Mouse (Mus musculus) ES-E14 (cell line): ENCODE results near the gene Fes. TPM values are rescaled to one million over a fixed set of nuclear protein-coding genes. Genes with fewer than 3 reads are reported as not detected.

Source experiments
- DNase-seq: peaks from one replicate; pipeline ENCODE4 v3.0.0-alpha.2; 2013; ENCODE audit warnings: low read depth, low spot score
- H3K27ac ChIP-seq: 2 replicates; pipeline ENCODE4 v1.5.1; 2012; ENCODE audit warnings: low read depth, mild to moderate bottlenecking, low read length, moderate library complexity, mixed read lengths; ENCODE audit not compliant: poor library complexity, insufficient read depth, severe bottlenecking
- H3K36me3 ChIP-seq: 2 replicates; pipeline ENCODE4 v1.6.1; 2012; ENCODE audit warnings: mild to moderate bottlenecking, low read length, moderate library complexity, mixed read lengths; ENCODE audit not compliant: control insufficient read depth, poor library complexity, insufficient read depth, severe bottlenecking
- H3K4me1 ChIP-seq, 2 experiments: fragments of 150-350 bp in 1 of 2; sonication (generic) in 1 of 2; 2 replicates each; pipeline ENCODE4 v1.6.1; 2012; ENCODE audit warnings: low read length in 2 of 2, mild to moderate bottlenecking in 1 of 2, mixed read lengths in 1 of 2; ENCODE audit not compliant: control insufficient read depth in 2 of 2, insufficient read depth in 2 of 2, poor library complexity in 1 of 2
- H3K4me3 ChIP-seq, 2 experiments: fragments of 150-350 bp in 1 of 2; sonication (generic) in 1 of 2; 2 replicates each; pipeline ENCODE4 v1.5.1; 2012; ENCODE audit warnings: low read length in 2 of 2, low read depth in 1 of 2, mild to moderate bottlenecking in 1 of 2, mixed read lengths in 1 of 2; ENCODE audit not compliant: insufficient read depth in 1 of 2, poor library complexity in 1 of 2, severe bottlenecking in 1 of 2
- H3K9ac ChIP-seq: 2 replicates; pipeline ENCODE4 v1.6.1; 2012; ENCODE audit warnings: low read depth, mild to moderate bottlenecking, low read length, mixed read lengths; ENCODE audit not compliant: poor library complexity, insufficient read depth, severe bottlenecking
- H3K9me3 ChIP-seq: fragments of 150-350 bp; sonication (generic); 2 replicates; pipeline ENCODE4 v1.6.1; 2012; ENCODE audit warnings: low read depth, mild to moderate bottlenecking, low read length; ENCODE audit not compliant: control insufficient read depth, insufficient read depth
- CHD2 ChIP-seq: IDR thresholded peaks from 2 replicates; pipeline ENCODE4 v1.6.1; 2014; ENCODE audit warnings: mild to moderate bottlenecking, low read depth, low read length, inconsistent platforms
- HCFC1 ChIP-seq: IDR thresholded peaks from 2 replicates; pipeline ENCODE4 v1.6.1; 2012; ENCODE audit warnings: low read length, inconsistent platforms, borderline replicate concordance; ENCODE audit not compliant: insufficient read depth
- MAFK ChIP-seq: IDR thresholded peaks from 2 replicates; pipeline ENCODE4 v1.6.1; 2014; ENCODE audit warnings: mild to moderate bottlenecking, low read depth, low read length, inconsistent platforms; ENCODE audit not compliant: insufficient read depth
- ZC3H11A ChIP-seq: IDR thresholded peaks from 2 replicates; pipeline ENCODE4 v1.6.1; 2012; ENCODE audit warnings: low read depth, mild to moderate bottlenecking, inconsistent platforms, low read length, borderline replicate concordance
- ZNF384 ChIP-seq: IDR thresholded peaks from 2 replicates; pipeline ENCODE4 v1.6.1; 2012; ENCODE audit warnings: low read depth, low read length, inconsistent platforms
- in situ Hi-C, 2 experiments: fragments of 600-800 bp; cut with MboI; formaldehyde crosslinking; loops; one replicate each; pipeline ENCODE4 v1.15.1; 2025; ENCODE audit warnings: low sequenced_read_pairs in 2 of 2, inconsistent platforms in 1 of 2; ENCODE audit not compliant: unreplicated experiment in 2 of 2
- total RNA-seq: library from RNA; depleted of rRNA; stranded (reverse); fragments of 300-350 nt; gene quantifications from 2 replicates; pipeline ENCODE4 v1.2.3, GENCODE M21; 2012

Gene Fes
- total RNA-seq, 1 experiment, result 4.5 TPM

GRCm38 (mm10) chr7:80377471-80377870 lies 10.3 kb downstream of the Fes start:
- in situ Hi-C loops, result loop anchor here (5.0 to 25.0 kb wide), 2 partner anchors 210 to 235 kb away; no protein-coding TSS in a partner anchor
- H3K4me3 ChIP-seq, result no peak overlapping the region
- no peaks in the 10 kb centered on the region for H3K36me3 ChIP-seq
- no peak overlapping the region for H3K9ac ChIP-seq
- H3K4me1 ChIP-seq, result peaks cover 0 to 9% of the 10 kb centered on the region in 2 experiments; a peak in 1 of 4 replicates
- H3K9me3 ChIP-seq, result no peaks in the 10 kb centered on the region
- TF ChIP-seq CHD2, result no peak
- no peak for TF ChIP-seq HCFC1
- no peak for TF ChIP-seq ZC3H11A
- no peak for TF ChIP-seq MAFK
- no peak for TF ChIP-seq ZNF384
- DNase-seq, result peak; percentile 66
- H3K27ac ChIP-seq, result no peak overlapping the region

DNA sequence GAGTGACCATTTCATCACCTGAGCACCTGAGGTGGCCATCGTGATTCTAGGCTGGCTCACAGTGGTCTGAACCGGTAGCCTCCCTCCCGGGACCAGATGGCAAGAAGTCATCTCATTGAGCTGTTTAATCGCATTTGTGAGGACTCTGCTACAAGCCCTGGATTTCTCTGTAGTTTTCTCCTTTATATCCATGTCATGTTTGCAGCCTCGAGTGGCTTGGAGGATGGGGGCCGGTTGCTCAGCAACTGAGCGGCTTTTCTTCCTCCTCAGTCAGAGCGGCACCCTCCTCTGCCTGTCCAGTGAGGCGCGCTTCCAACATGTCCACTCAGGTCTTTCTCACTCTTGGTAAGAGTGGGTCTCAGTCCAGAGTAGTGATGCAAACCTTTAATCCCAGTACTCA lies 11.6 kb downstream of the Fes start:
- no peaks in the 10 kb centered on the region for H3K9me3 ChIP-seq
- in situ Hi-C loops, result loop anchor here (5.0 to 25.0 kb wide), 2 partner anchors 211 to 234 kb away; no protein-coding TSS in a partner anchor
- no peak overlapping the region for H3K9ac ChIP-seq
- H3K27ac ChIP-seq, result no peak overlapping the region
- TF ChIP-seq CHD2, result no peak
- DNase-seq, result no peak
- no peak overlapping the region for H3K4me3 ChIP-seq
- H3K4me1 ChIP-seq, result peaks cover 0 to 7% of the 10 kb centered on the region in 2 experiments; a peak in 1 of 4 replicates
- H3K36me3 ChIP-seq, result no peaks in the 10 kb centered on the region

- Histone ChIP-seq H3K4me3 (no peak overlapping the region), H3K36me3 (no peaks in the 10 kb centered on the region), H3K27ac (no peak overlapping the region), H3K9ac (no peak overlapping the region), H3K9me3 (no peaks in the 10 kb centered on the region), H3K4me1 (peaks cover 0 to 5% of the 10 kb centered on the region in 2 experiments; a peak in 1 of 4 replicates)
- TF ChIP-seq HCFC1 (no peak), MAFK (no peak)
- no peak for DNase-seq
- in situ Hi-C loops, result loop anchor here (5.0 to 25.0 kb wide), 2 partner anchors 212 to 233 kb away; no protein-coding TSS in a partner anchor
Measured at GRCm38 (mm10) chr7:80375376-80376039, 12.2 kb downstream of the Fes start.

GRCm38 (mm10) chr7:80374733-80375132 lies 13.0 kb downstream of the Fes start:
- DNase-seq, result no peak
- Histone ChIP-seq H3K9ac (no peak overlapping the region), H3K36me3 (no peaks in the 10 kb centered on the region), H3K4me3 (no peak overlapping the region), H3K9me3 (no peaks in the 10 kb centered on the region), H3K4me1 (peaks cover 0 to 1% of the 10 kb centered on the region in 2 experiments; a peak in 1 of 4 replicates), H3K27ac (no peak overlapping the region)
- in situ Hi-C loops, result loop anchor here (5.0 to 25.0 kb wide), 2 partner anchors 213 to 232 kb away; no protein-coding TSS in a partner anchor
- TF ChIP-seq ZNF384 (no peak), HCFC1 (no peak), ZC3H11A (no peak), MAFK (no peak), CHD2 (no peak)

GRCm38 (mm10) chr7:80374280-80374679 lies 13.5 kb downstream of the Fes start:
- H3K36me3 ChIP-seq, result no peaks in the 10 kb centered on the region
- no peaks in the 10 kb centered on the region for H3K9me3 ChIP-seq
- H3K9ac ChIP-seq, result no peak overlapping the region
- DNase-seq, result no peak
- in situ Hi-C loops, result no loop called here
- no peak overlapping the region for H3K4me3 ChIP-seq
- peaks cover 0 to 3% of the 10 kb centered on the region in 2 experiments; a peak in 1 of 4 replicates for H3K4me1 ChIP-seq
- no peak overlapping the region for H3K27ac ChIP-seq
- TF ChIP-seq HCFC1 (no peak), CHD2 (no peak), MAFK (no peak), ZNF384 (no peak), ZC3H11A (no peak)
